Mouse (Mus musculus) stomach, postnatal 0 days (tissue): ENCODE measurements around the gene Herc2. TPM values are rescaled to one million over a fixed set of nuclear protein-coding genes. Genes with fewer than 3 reads are reported as not detected.

Source experiments
- ATAC-seq: fragments of 200-750 bp; cut with Nextera tagmentation; 2 replicates; pipeline ENCODE4 v1.8.0; 2017; ENCODE audit not compliant: low FRiP score, low TSS enrichment
- DNase-seq: peaks from one replicate; pipeline ENCODE4 v3.0.0-alpha.2; 2016; ENCODE audit warnings: low spot score
- H3K27ac ChIP-seq: fragments of 300-500 bp; sonication (generic); replicated peaks from 2 replicates; pipeline ENCODE4 v1.5.1; 2014; ENCODE audit warnings: mild to moderate bottlenecking, control low read depth
- H3K27me3 ChIP-seq: fragments of 300-500 bp; sonication (generic); 2 replicates; pipeline ENCODE4 v1.6.1; 2014; ENCODE audit warnings: low read length; ENCODE audit not compliant: control insufficient read depth, insufficient read depth
- H3K36me3 ChIP-seq: fragments of 300-500 bp; sonication (generic); 2 replicates; pipeline ENCODE4 v1.6.1; 2014; ENCODE audit warnings: low read length, mixed read lengths; ENCODE audit not compliant: control insufficient read depth, insufficient read depth
- H3K4me1 ChIP-seq: fragments of 300-500 bp; sonication (generic); replicated peaks from 2 replicates; pipeline ENCODE4 v1.6.1; 2014; ENCODE audit warnings: antibody characterized with exemption; ENCODE audit not compliant: control insufficient read depth, insufficient read depth
- H3K4me2 ChIP-seq: fragments of 300-500 bp; sonication (generic); replicated peaks from 2 replicates; pipeline ENCODE4 v1.6.1; 2014; ENCODE audit warnings: low read depth, mild to moderate bottlenecking, control low read depth, moderate library complexity
- H3K4me3 ChIP-seq: fragments of 300-500 bp; sonication (generic); 2 replicates; pipeline ENCODE4 v1.5.1; 2014; ENCODE audit warnings: low read depth, low read length, control low read depth
- H3K9ac ChIP-seq: fragments of 300-500 bp; sonication (generic); 2 replicates; pipeline ENCODE4 v1.6.1; 2014; ENCODE audit warnings: mild to moderate bottlenecking, low read length, control low read depth, mixed read lengths
- H3K9me3 ChIP-seq: fragments of 300-500 bp; sonication (generic); 2 replicates; pipeline ENCODE4 v1.6.1; 2016; ENCODE audit warnings: low read length; ENCODE audit not compliant: control insufficient read depth
- CTCF ChIP-seq: IDR thresholded peaks from 2 replicates; pipeline ENCODE4 v1.5.1; 2016; ENCODE audit warnings: antibody characterized with exemption, low read depth, mild to moderate bottlenecking, moderate library complexity
- EP300 ChIP-seq: optimal IDR thresholded peaks from 2 replicates; pipeline ENCODE3; 2016; ENCODE audit warnings: antibody characterized with exemption
- WGBS: fragments of 180-500 bp; shearing (Covaris S2); extraction: QIAGEN DNeasy Blood & Tissue Kit; methylation state at CpG from one replicate; pipeline ENCODE4 v1.1.7; 2014; 5-methylcytosine and 5-hydroxymethylcytosine counted together
- polyA plus RNA-seq: library from polyadenylated mRNA; unstranded; fragments of >200 nt; fragmentation: Nextera tagmentation; extraction: Ambion mirVana; gene quantifications from 2 replicates; pipeline ENCODE4 v1.2.1, GENCODE M21; 2015

Herc2 gene
- polyA plus RNA-seq, 1 experiment from 2014 or later = 11.9 TPM

- Histone ChIP-seq H3K27ac (no peak overlapping the region), H3K4me2 (no peak overlapping the region), H3K9me3 (no peaks in the 10 kb centered on the region), H3K36me3 (no peaks in the 10 kb centered on the region), H3K4me1 (no peaks in the 10 kb centered on the region), H3K4me3 (no peak overlapping the region), H3K9ac (no peak overlapping the region), H3K27me3 (no peaks in the 10 kb centered on the region)
- TF ChIP-seq CTCF = no peak
- no peak for TF ChIP-seq EP300
- ATAC-seq (no peak), DNase-seq (no peak)
- 87% methylated on average over 10 of the region's 10 CpGs for WGBS
Observed at GRCm38 (mm10) chr7:56254568-56254967, 204.6 kb downstream of the Herc2 start.

DNA sequence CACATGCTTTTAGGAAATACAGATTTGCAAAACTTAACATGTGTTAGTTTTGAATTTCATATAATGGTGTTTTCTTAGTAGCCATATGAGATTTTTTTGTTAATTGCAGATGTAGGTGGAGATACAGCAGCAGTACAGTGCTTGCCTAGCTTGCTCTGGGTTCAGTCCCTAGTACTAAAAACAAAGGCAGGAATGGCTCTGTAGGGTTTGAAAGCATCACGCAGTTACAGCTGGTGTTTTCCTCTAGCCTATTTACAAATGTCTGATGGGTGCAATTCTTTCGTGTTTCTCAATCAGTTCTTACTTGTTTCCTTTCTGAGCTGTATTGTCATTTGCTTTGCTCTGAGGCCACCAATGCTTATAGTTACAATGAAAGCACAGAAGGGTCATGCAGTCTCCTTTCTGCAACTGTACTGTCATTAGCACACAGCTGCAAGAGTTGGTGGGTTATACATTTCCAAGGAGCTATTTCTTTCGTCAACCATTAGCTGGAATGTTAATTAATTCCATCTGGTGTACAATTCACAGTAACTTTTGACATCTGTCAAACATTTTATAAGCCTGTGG, 208.0 kb downstream of the Herc2 start:
- Histone ChIP-seq H3K4me2 (no peak overlapping the region), H3K27me3 (no peaks in the 10 kb centered on the region), H3K36me3 (no peaks in the 10 kb centered on the region), H3K4me3 (no peak overlapping the region), H3K9me3 (no peaks in the 10 kb centered on the region), H3K4me1 (no peaks in the 10 kb centered on the region), H3K27ac (no peak overlapping the region), H3K9ac (no peak overlapping the region)
- TF ChIP-seq EP300 (no peak), CTCF (no peak)
- DNase-seq (no peak), ATAC-seq (no peak)
- 83% methylated on average over 3 of the region's 3 CpGs for WGBS

DNA sequence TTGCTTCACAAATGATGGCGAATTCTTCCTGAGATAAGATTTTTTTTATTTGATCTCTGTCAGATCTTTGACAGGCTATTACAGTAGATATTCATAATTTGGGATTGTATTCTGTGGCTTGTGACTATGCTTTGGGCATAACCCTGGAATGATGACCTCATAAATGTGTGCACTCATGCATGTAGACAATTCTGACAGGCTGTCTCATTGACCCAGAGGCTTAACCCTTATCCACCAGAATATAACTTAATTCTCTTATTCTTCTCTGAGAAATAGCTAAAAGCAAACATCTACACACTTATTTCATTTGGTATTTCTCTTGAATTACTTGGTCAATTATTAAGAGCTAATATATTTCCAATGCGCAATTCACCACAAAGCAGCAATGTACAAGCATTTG, 227.5 kb downstream of the Herc2 start:
- TF ChIP-seq EP300 (no peak), CTCF (no peak)
- H3K4me2 ChIP-seq = no peak overlapping the region
- 73% methylated on average over 2 of the region's 2 CpGs for WGBS
- no peaks in the 10 kb centered on the region for H3K4me1 ChIP-seq
- DNase-seq (no peak), ATAC-seq (no peak)
- H3K9me3 ChIP-seq = no peaks in the 10 kb centered on the region
- H3K9ac ChIP-seq = no peak overlapping the region
- H3K36me3 ChIP-seq = no peaks in the 10 kb centered on the region
- H3K4me3 ChIP-seq = no peak overlapping the region
- H3K27me3 ChIP-seq = no peaks in the 10 kb centered on the region
- no peak overlapping the region for H3K27ac ChIP-seq

Other genes starting within 250 kb of the Herc2 start
- gene Cyfip1, start 208.5 kb upstream of the Herc2 start, polyA plus RNA-seq = 49.7 and 59.1 TPM in 2 replicates
- 38.0 and 39.2 TPM in 2 replicates for gene Nipa2, start 87.7 kb upstream of the Herc2 start, polyA plus RNA-seq
- gene Nipa1, start 30.2 kb upstream of the Herc2 start, polyA plus RNA-seq = 6.3 and 6.4 TPM in 2 replicates
- 0.27 and 0.39 TPM in 2 replicates for gene Oca2, start 189.6 kb downstream of the Herc2 start, polyA plus RNA-seq